Mouse (Mus musculus): ENCODE data around the gene Sdha. TPM values are rescaled to one million over a fixed set of nuclear protein-coding genes. Genes with fewer than 3 reads are reported as not detected.

Gene Sdha
- polyA plus RNA-seq, 1 experiment from 2014 or later: 213 TPM

DNA sequence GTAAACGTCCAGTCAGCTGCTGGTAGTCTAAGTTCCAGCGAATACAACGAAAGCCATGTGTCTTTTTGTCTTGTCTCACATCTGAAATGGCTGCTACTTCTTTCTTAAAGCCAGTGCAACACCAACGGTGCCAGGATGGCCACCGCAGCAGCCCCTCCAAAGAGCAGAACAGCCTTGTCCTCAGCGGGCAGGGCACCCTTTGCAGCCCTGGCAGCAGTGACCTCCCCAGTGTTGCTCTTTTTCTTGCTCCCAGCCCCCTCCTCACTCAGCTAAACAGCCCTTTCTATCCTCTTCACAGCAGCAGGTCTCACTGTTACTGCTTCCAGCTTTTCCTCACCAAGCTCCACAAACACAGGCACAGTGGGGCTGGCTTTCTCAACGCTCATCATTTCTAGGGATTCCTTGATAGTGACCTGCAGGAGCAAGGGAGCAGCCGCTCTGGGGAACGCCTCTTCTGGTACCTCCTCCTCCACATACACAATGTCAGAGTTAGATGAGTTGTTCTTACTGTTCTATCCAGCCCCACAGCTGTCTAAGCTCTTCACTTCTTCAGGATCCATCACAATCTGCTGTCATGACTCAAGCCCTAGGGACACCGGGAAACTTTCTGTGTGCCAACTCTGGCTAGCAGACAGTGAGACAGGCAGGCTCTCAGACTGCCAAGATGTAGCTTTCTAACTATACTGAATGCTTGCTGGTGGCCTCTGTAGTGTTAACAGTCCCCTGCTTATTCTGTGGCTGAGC is 31.6 kb upstream of the Sdha start:
- Histone ChIP-seq H3K27me3 (replicated peaks; ENCODE audit: control insufficient read depth, insufficient read depth, low read length) (no peaks in the 10 kb centered on the region), H3K9me3 (ENCODE audit: control insufficient read depth) (no peaks in the 10 kb centered on the region), H3K4me3 (ENCODE audit: low read depth, low read length) (no peak overlapping the region), H3K36me3 (ENCODE audit: control insufficient read depth, insufficient read depth) (no peaks in the 10 kb centered on the region), H3K27ac (ENCODE audit: low read depth, low read length) (no peak overlapping the region), H3K9ac (ENCODE audit: low read depth, low read length) (no peak overlapping the region), H3K4me1 (replicated peaks; ENCODE audit: control insufficient read depth, insufficient read depth, low read length) (no peaks in the 10 kb centered on the region), H3K4me2 (replicated peaks; ENCODE audit: low read depth) (no peak overlapping the region)
- TF ChIP-seq CTCF (IDR thresholded peaks at IDR 0.05; ENCODE audit: low read depth): no peak
- ATAC-seq: no peak
- 69% methylated on average over 10 of the region's 10 CpGs for WGBS

DNA sequence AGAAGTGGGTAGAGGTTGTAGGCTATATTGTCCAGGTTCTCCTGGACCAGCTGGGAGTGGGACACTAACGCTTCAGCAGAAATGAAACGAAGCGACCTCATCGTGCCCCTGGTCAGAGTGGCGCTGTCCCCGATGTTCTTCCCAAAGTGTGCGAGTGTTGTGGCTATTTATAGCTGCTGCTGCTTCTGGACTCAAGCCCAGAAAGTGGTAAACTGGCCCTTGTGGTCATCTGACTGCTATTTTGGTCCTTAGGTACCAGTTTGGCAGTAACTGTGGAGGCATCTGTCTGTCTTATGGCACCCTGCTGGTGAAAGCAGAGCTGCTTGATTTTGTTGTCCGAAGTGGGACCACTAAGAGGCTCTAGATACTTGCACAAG is 13.8 kb upstream of the Sdha start, which contains the start of gene Lrrc14b:
Lrrc14b (minus strand) TSS at position 147 of the 377 bp plus-strand sequence.
- WGBS: 65% methylated on average over 8 of the region's 8 CpGs
- TF ChIP-seq CTCF (IDR thresholded peaks at IDR 0.05; ENCODE audit: low read depth): no peak
- Histone ChIP-seq H3K27ac (ENCODE audit: low read depth, low read length) (no peak within 1 kb of the TSS), H3K4me3 (ENCODE audit: low read depth, low read length) (no peak within 1 kb of the TSS), H3K27me3 (replicated peaks; ENCODE audit: control insufficient read depth, insufficient read depth, low read length) (no peaks in the 10 kb centered on the region), H3K4me1 (replicated peaks; ENCODE audit: control insufficient read depth, insufficient read depth, low read length) (no peaks in the 10 kb centered on the region), H3K36me3 (ENCODE audit: control insufficient read depth, insufficient read depth) (peaks cover 15% of the 10 kb centered on the region), H3K9ac (ENCODE audit: low read depth, low read length) (no peak within 1 kb of the TSS), H3K4me2 (replicated peaks; ENCODE audit: low read depth) (no peak within 1 kb of the TSS), H3K9me3 (ENCODE audit: control insufficient read depth) (no peaks in the 10 kb centered on the region)
- no peak; the same call in 1 of the 2 replicates for ATAC-seq

DNA sequence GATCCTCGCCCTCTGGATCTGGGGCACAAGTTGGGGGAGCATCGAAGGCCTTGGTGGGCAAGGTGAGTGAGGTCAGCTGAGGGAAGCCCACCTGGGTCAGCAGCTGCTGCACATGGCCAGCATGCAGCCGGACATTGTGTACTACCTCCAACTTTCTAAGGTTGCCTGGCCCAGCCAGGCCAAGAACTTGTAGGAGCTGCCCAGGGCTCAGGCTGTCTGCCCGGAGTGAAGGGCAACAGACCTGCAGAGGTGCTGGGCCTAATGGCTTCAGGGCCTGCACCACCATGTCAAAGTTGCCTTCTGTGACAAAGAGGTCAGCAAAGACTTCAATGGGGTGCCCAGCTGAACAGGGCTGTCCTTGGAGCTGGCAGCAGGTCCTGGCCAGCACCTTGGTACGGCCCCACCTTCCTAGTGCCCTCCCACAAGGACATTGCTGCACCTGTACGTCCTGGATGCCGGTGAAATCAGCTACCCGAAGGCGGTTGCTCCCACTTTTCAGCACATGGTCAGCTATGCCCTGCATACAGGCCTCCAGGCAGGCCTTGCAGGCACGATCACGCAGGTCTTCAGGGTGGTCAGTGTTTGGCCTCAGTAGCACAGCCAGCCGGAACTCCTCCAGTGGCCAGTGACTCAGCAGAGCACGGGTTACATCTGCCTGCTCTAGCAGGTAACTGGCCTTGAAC is 13.2 kb upstream of the Sdha start:
- Histone ChIP-seq H3K4me2 (replicated peaks; ENCODE audit: low read depth) (no peak overlapping the region), H3K9ac (ENCODE audit: low read depth, low read length) (no peak overlapping the region), H3K9me3 (ENCODE audit: control insufficient read depth) (no peaks in the 10 kb centered on the region), H3K27ac (ENCODE audit: low read depth, low read length) (no peak overlapping the region), H3K36me3 (ENCODE audit: control insufficient read depth, insufficient read depth) (peaks cover 16% of the 10 kb centered on the region), H3K4me3 (ENCODE audit: low read depth, low read length) (no peak overlapping the region), H3K4me1 (replicated peaks; ENCODE audit: control insufficient read depth, insufficient read depth, low read length) (no peaks in the 10 kb centered on the region), H3K27me3 (replicated peaks; ENCODE audit: control insufficient read depth, insufficient read depth, low read length) (no peaks in the 10 kb centered on the region)
- ATAC-seq: 0 out of 2 replicates have a peak, but pooled peaks have one; percentile 27
- WGBS: 82% methylated on average over 13 of the region's 13 CpGs
- no peak for TF ChIP-seq CTCF (IDR thresholded peaks at IDR 0.05; ENCODE audit: low read depth)

DNA sequence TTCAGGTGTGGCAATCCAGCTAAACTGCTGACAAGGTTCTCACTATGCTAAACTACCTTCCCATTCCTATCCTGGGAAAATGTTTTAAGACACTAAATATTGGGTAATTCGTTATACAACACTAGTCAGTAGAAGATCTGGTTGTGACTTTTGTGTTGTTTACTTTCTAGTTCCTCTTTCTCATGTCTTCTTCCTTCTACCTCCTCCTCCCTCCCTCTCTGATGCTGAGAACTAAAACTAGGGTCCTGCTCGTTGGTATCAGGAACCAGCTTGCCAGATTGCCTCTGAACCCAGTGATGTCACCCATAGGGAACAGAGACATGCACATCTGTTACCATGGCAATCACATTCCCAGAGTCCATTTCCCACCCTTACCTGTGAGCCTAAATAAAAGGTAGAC is 12.1 kb upstream of the Sdha start:
- H3K9me3 ChIP-seq (ENCODE audit: control insufficient read depth): no peaks in the 10 kb centered on the region
- H3K27me3 ChIP-seq (replicated peaks; ENCODE audit: control insufficient read depth, insufficient read depth, low read length): no peaks in the 10 kb centered on the region
- TF ChIP-seq CTCF (IDR thresholded peaks at IDR 0.05; ENCODE audit: low read depth): no peak
- no peak overlapping the region for H3K4me2 ChIP-seq (replicated peaks; ENCODE audit: low read depth)
- no peak for ATAC-seq
- H3K27ac ChIP-seq (ENCODE audit: low read depth, low read length): no peak overlapping the region
- H3K9ac ChIP-seq (ENCODE audit: low read depth, low read length): no peak overlapping the region
- no peak overlapping the region for H3K4me3 ChIP-seq (ENCODE audit: low read depth, low read length)
- H3K4me1 ChIP-seq (replicated peaks; ENCODE audit: control insufficient read depth, insufficient read depth, low read length): no peaks in the 10 kb centered on the region
- H3K36me3 ChIP-seq (ENCODE audit: control insufficient read depth, insufficient read depth): peaks cover 25% of the 10 kb centered on the region
- WGBS: 65% methylated on average over 2 of the region's 2 CpGs

DNA sequence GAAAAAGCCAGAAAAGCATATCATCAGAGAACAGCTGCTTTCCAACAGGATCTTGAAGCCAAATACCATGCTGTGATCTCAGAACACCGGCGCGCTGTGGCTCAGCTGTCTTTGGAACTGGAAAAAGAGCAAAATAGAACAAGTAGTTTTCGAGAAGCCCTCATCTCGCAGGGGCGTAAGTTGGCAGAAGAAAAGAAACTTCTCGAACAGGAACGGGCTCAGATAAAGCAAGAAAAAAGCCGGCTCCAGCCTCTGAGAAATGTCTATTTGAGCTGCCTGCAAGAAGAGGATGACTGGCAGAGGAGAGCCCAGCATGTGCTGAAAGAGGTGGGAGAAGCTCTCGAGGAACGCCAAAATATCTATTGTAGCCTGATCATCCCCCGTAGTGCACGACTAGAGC is 6.4 kb upstream of the Sdha start:
- no peaks in the 10 kb centered on the region for H3K9me3 ChIP-seq (ENCODE audit: control insufficient read depth)
- no peak overlapping the region for H3K4me2 ChIP-seq (replicated peaks; ENCODE audit: low read depth)
- no peaks in the 10 kb centered on the region for H3K4me1 ChIP-seq (replicated peaks; ENCODE audit: control insufficient read depth, insufficient read depth, low read length)
- no peak overlapping the region for H3K9ac ChIP-seq (ENCODE audit: low read depth, low read length)
- 96% methylated on average over 13 of the region's 13 CpGs for WGBS
- no peak for TF ChIP-seq CTCF (IDR thresholded peaks at IDR 0.05; ENCODE audit: low read depth)
- no peak for ATAC-seq
- no peak overlapping the region for H3K4me3 ChIP-seq (ENCODE audit: low read depth, low read length)
- H3K27me3 ChIP-seq (replicated peaks; ENCODE audit: control insufficient read depth, insufficient read depth, low read length): no peaks in the 10 kb centered on the region
- peaks cover 40% of the 10 kb centered on the region for H3K36me3 ChIP-seq (ENCODE audit: control insufficient read depth, insufficient read depth)
- no peak overlapping the region for H3K27ac ChIP-seq (ENCODE audit: low read depth, low read length)

DNA sequence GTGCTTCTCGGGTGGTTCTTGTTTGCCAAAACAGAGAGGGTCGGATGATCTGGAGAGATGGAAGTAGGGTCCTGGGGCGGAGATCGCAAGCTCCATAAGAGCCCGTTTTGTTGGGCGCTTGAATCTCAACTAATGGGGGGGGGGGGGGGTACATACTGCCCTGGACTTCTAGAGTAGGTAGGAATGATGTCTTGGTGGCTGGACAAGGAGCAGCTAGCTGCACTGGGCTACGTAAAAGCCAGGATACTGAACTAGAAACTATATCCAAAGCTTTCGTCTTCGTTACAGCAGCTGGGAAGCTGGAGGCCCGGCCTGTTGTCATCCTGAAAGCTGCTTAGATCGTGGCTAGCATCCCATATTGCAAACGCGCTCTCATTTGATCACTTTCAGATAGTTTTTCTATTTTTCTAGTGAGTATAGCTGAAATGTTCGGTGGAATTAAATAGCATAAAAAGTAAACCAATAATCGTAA is 391 bp upstream of the Sdha start:
- peak overlapping the region; percentile 83 for H3K4me3 ChIP-seq (ENCODE audit: low read depth, low read length)
- 2% methylated on average over 15 of the region's 15 CpGs for WGBS
- peak overlapping the region; percentile 94 for H3K9ac ChIP-seq (ENCODE audit: low read depth, low read length)
- peak overlapping the region; percentile 68 for H3K4me2 ChIP-seq (replicated peaks; ENCODE audit: low read depth)
- H3K36me3 ChIP-seq (ENCODE audit: control insufficient read depth, insufficient read depth): peaks cover under 1% of the 10 kb centered on the region; the same call in 1 of the 2 replicates
- no peaks in the 10 kb centered on the region for H3K27me3 ChIP-seq (replicated peaks; ENCODE audit: control insufficient read depth, insufficient read depth, low read length)
- peak; percentile 23; the same call in 1 of the 2 replicates for ATAC-seq
- H3K27ac ChIP-seq (ENCODE audit: low read depth, low read length): peak overlapping the region; percentile 86
- no peaks in the 10 kb centered on the region for H3K9me3 ChIP-seq (ENCODE audit: control insufficient read depth)
- TF ChIP-seq CTCF (IDR thresholded peaks at IDR 0.05; ENCODE audit: low read depth): no peak
- 0 out of 2 replicates have a peak, but pooled peaks cover 4% of the 10 kb centered on the region for H3K4me1 ChIP-seq (replicated peaks; ENCODE audit: control insufficient read depth, insufficient read depth, low read length)
